Mouse (Mus musculus): ENCODE results near the gene Rnf2.

GRCm38 (mm10) chr1:151517571-151518250, 17.0 kb upstream of the Rnf2 start:
- no peak for TF ChIP-seq CTCF (IDR thresholded peaks at IDR 0.05; ENCODE audit: low read depth)
- no peak for TF ChIP-seq EP300 (IDR thresholded peaks at IDR 0.05; ENCODE audit: low read depth)
